Mouse (Mus musculus): Measurements from ENCODE around the gene Rgs9bp.

The Rgs9bp gene

GRCm38 (mm10) chr7:35585191-35586054 lies at the start of gene Rgs9bp:
Gene Rgs9bp, minus strand, starts transcription at chr7:35585582.
- DNase-seq (ENCODE audit: low read depth, low spot score): no peak

GRCm38 (mm10) chr7:35628496-35628895 lies 43.1 kb upstream of the Rgs9bp start:
- DNase-seq (ENCODE audit: low read depth, low spot score): peak; percentile 58

- no peak for DNase-seq (ENCODE audit: low read depth, low spot score)
Observed at GRCm38 (mm10) chr7:35627371-35627770, 42.0 kb upstream of the Rgs9bp start.

- no peak for DNase-seq (ENCODE audit: low read depth, low spot score)
Observed at GRCm38 (mm10) chr7:35626038-35626437, 40.7 kb upstream of the Rgs9bp start.

- DNase-seq (ENCODE audit: low read depth, low spot score): no peak
Observed at GRCm38 (mm10) chr7:35622626-35623025, 37.2 kb upstream of the Rgs9bp start.

GRCm38 (mm10) chr7:35617513-35617912 lies 32.1 kb upstream of the Rgs9bp start:
- DNase-seq (ENCODE audit: low read depth, low spot score): no peak

GRCm38 (mm10) chr7:35609245-35609644 lies 23.9 kb upstream of the Rgs9bp start:
- no peak for DNase-seq (ENCODE audit: low read depth, low spot score)

GRCm38 (mm10) chr7:35606816-35607215 lies 21.4 kb upstream of the Rgs9bp start:
- no peak for DNase-seq (ENCODE audit: low read depth, low spot score)

- DNase-seq (ENCODE audit: low read depth, low spot score): peak; percentile 15
Observed at GRCm38 (mm10) chr7:35602766-35603165, 17.4 kb upstream of the Rgs9bp start.

GRCm38 (mm10) chr7:35601106-35601505 lies 15.7 kb upstream of the Rgs9bp start:
- DNase-seq (ENCODE audit: low read depth, low spot score): no peak

- DNase-seq (ENCODE audit: low read depth, low spot score): no peak
Observed at GRCm38 (mm10) chr7:35600031-35600430, 14.6 kb upstream of the Rgs9bp start.

- no peak for DNase-seq (ENCODE audit: low read depth, low spot score)
Observed at GRCm38 (mm10) chr7:35599492-35599891, 14.1 kb upstream of the Rgs9bp start.

GRCm38 (mm10) chr7:35594311-35594710 lies 8.9 kb upstream of the Rgs9bp start:
- DNase-seq (ENCODE audit: low read depth, low spot score): no peak

GRCm38 (mm10) chr7:35590731-35591191 lies 5.4 kb upstream of the Rgs9bp start:
- no peak for DNase-seq (ENCODE audit: low read depth, low spot score)

GRCm38 (mm10) chr7:35589485-35589884 lies 4.1 kb upstream of the Rgs9bp start:
- peak; percentile 14 for DNase-seq (ENCODE audit: low read depth, low spot score)

- DNase-seq (ENCODE audit: low read depth, low spot score): no peak
Observed at GRCm38 (mm10) chr7:35588680-35589428, 3.5 kb upstream of the Rgs9bp start.

GRCm38 (mm10) chr7:35587728-35588127 lies 2.3 kb upstream of the Rgs9bp start:
- DNase-seq (ENCODE audit: low read depth, low spot score): no peak

GRCm38 (mm10) chr7:35586906-35587445 lies 1.6 kb upstream of the Rgs9bp start:
- no peak for DNase-seq (ENCODE audit: low read depth, low spot score)

GRCm38 (mm10) chr7:35586055-35586905 lies 898 bp upstream of the Rgs9bp start, which contains the start of gene Ankrd27:
Gene Ankrd27, plus strand, starts transcription at chr7:35586244.
- DNase-seq (ENCODE audit: low read depth, low spot score): peak; percentile 98

- DNase-seq (ENCODE audit: low read depth, low spot score): no peak
Observed at GRCm38 (mm10) chr7:35584786-35585190, 594 bp downstream of the Rgs9bp start.

- no peak for DNase-seq (ENCODE audit: low read depth, low spot score)
Observed at GRCm38 (mm10) chr7:35584068-35584785, 1.2 kb downstream of the Rgs9bp start.

Measured in A20 (cell line).